Mouse (Mus musculus) forebrain, embryonic 16.5 days (tissue): ENCODE results near the gene Plch2. TPM values are rescaled to one million over a fixed set of nuclear protein-coding genes. Genes with fewer than 3 reads are reported as not detected.

Source experiments
- ATAC-seq: fragments of 200-750 bp; cut with Nextera tagmentation; 2 replicates; pipeline ENCODE4 v1.8.0; 2017; ENCODE audit warnings: mild to moderate bottlenecking, moderate library complexity
- H3K27ac ChIP-seq: fragments of 300-500 bp; sonication (generic); 2 replicates; pipeline ENCODE4 v1.5.1; 2014; ENCODE audit warnings: low read length, control low read depth
- H3K27me3 ChIP-seq: fragments of 300-500 bp; sonication (generic); replicated peaks from 2 replicates; pipeline ENCODE4 v1.6.1; 2014; ENCODE audit warnings: low read length; ENCODE audit not compliant: control insufficient read depth, insufficient read depth
- H3K36me3 ChIP-seq: fragments of 300-500 bp; sonication (generic); 2 replicates; pipeline ENCODE4 v1.6.1; 2014; ENCODE audit not compliant: control insufficient read depth, insufficient read depth
- H3K4me1 ChIP-seq: fragments of 300-500 bp; sonication (generic); replicated peaks from 2 replicates; pipeline ENCODE4 v1.6.1; 2014; ENCODE audit warnings: low read length; ENCODE audit not compliant: control insufficient read depth, insufficient read depth
- H3K4me2 ChIP-seq: fragments of 300-500 bp; sonication (generic); 2 replicates; pipeline ENCODE4 v1.6.1; 2014; ENCODE audit warnings: mild to moderate bottlenecking, low read length, control low read depth
- H3K4me3 ChIP-seq: fragments of 300-500 bp; sonication (generic); replicated peaks from 2 replicates; pipeline ENCODE4 v1.5.1; 2014; ENCODE audit warnings: mild to moderate bottlenecking, low read length, control low read depth
- H3K9ac ChIP-seq: fragments of 300-500 bp; sonication (generic); replicated peaks from 2 replicates; pipeline ENCODE4 v1.6.1; 2014; ENCODE audit warnings: low read depth, low read length, control low read depth
- H3K9me3 ChIP-seq: fragments of 300-500 bp; sonication (generic); 2 replicates; pipeline ENCODE4 v1.6.1; 2016; ENCODE audit warnings: low read length; ENCODE audit not compliant: control insufficient read depth
- WGBS: fragments of 180-500 bp; shearing (Covaris S2); extraction: QIAGEN DNeasy Blood & Tissue Kit; methylation state at CpG from one replicate; pipeline ENCODE4 v1.1.7; 2014; 5-methylcytosine and 5-hydroxymethylcytosine counted together
- polyA plus RNA-seq: library from polyadenylated mRNA; unstranded; fragments of >200 nt; fragmentation: Nextera tagmentation; extraction: Ambion mirVana; gene quantifications from 2 replicates; pipeline ENCODE4 v1.2.1, GENCODE M21; 2015

Gene Plch2
- polyA plus RNA-seq, 1 experiment from 2014 or later, result 14.1 TPM

- WGBS, result under 1% methylated on average over 47 of the region's 47 CpGs
- Histone ChIP-seq H3K4me1 (peaks cover 78% of the 10 kb centered on the region), H3K27me3 (no peaks in the 10 kb centered on the region), H3K36me3 (no peaks in the 10 kb centered on the region), H3K9ac (peak overlapping the region; percentile 79), H3K4me3 (peak overlapping the region; percentile 84), H3K9me3 (no peaks in the 10 kb centered on the region), H3K27ac (peak overlapping the region; percentile 96), H3K4me2 (peak overlapping the region; percentile 89)
- no peak for ATAC-seq
Observed at GRCm38 (mm10) chr4:154961226-154961738, 95.3 kb downstream of the Plch2 start.

GRCm38 (mm10) chr4:154960690-154961225, 95.8 kb downstream of the Plch2 start, which contains the start of gene Hes5:
Hes5 (plus strand) TSS chr4:154960923.
- H3K36me3 ChIP-seq, result no peaks in the 10 kb centered on the region
- no peaks in the 10 kb centered on the region for H3K9me3 ChIP-seq
- under 1% methylated on average over 65 of the region's 65 CpGs for WGBS
- peak within 1 kb of the TSS; percentile 96 for H3K27ac ChIP-seq
- H3K4me2 ChIP-seq, result peak within 1 kb of the TSS; percentile 89
- H3K9ac ChIP-seq, result peak within 1 kb of the TSS; percentile 79
- H3K27me3 ChIP-seq, result no peaks in the 10 kb centered on the region
- H3K4me1 ChIP-seq, result peaks cover 73% of the 10 kb centered on the region
- peak within 1 kb of the TSS; percentile 84 for H3K4me3 ChIP-seq
- ATAC-seq, result peak; percentile 54

- Histone ChIP-seq H3K9me3 (no peaks in the 10 kb centered on the region), H3K9ac (peak overlapping the region; percentile 79), H3K4me1 (peaks cover 67% of the 10 kb centered on the region), H3K27ac (peak overlapping the region; percentile 96; the same call in 1 of the 2 replicates), H3K27me3 (no peaks in the 10 kb centered on the region), H3K36me3 (no peaks in the 10 kb centered on the region), H3K4me2 (peak overlapping the region; percentile 89), H3K4me3 (peak overlapping the region; percentile 84)
- no peak; the same call in 1 of the 2 replicates for ATAC-seq
- WGBS, result 4% methylated on average over 20 of the region's 20 CpGs
Observed at GRCm38 (mm10) chr4:154960021-154960689, 96.4 kb downstream of the Plch2 start.

DNA sequence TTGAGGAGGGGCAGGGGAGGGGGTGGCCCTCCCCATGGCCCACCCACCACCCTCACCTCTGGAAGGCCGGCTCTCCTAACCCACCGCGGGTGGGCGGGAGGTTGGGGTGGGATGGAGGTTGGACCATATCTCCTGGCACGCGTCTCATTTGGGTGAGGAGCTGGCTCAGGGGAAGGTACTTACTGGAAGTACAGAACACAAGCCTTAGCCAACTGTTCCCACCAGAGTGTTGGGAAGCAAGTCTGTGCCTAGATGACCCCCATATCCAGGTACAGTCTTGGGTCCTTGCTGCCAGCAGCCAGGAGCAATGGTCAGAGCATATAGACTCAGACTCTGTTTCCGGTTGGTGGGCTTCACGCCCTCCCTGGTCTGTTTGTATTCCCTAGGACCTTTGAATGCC, 98.0 kb downstream of the Plch2 start:
- H3K9ac ChIP-seq, result no peak overlapping the region
- WGBS, result 2% methylated on average over 8 of the region's 8 CpGs
- no peaks in the 10 kb centered on the region for H3K27me3 ChIP-seq
- peak overlapping the region; percentile 34 for H3K27ac ChIP-seq
- ATAC-seq, result peak; percentile 11; the same call in 1 of the 2 replicates
- H3K9me3 ChIP-seq, result no peaks in the 10 kb centered on the region
- H3K4me1 ChIP-seq, result peaks cover 61% of the 10 kb centered on the region
- H3K4me3 ChIP-seq, result no peak overlapping the region
- H3K4me2 ChIP-seq, result peak overlapping the region; percentile 40
- no peaks in the 10 kb centered on the region for H3K36me3 ChIP-seq

- Histone ChIP-seq H3K9ac (0 out of 2 replicates have a peak overlapping the region, but pooled peaks have one; percentile 24), H3K4me2 (peak overlapping the region; percentile 40), H3K9me3 (no peaks in the 10 kb centered on the region), H3K4me3 (peak overlapping the region; percentile 2; the same call in 1 of the 2 replicates), H3K36me3 (no peaks in the 10 kb centered on the region), H3K27ac (peak overlapping the region; percentile 34), H3K4me1 (peaks cover 61% of the 10 kb centered on the region), H3K27me3 (no peaks in the 10 kb centered on the region)
- WGBS, result 1% methylated on average over 15 of the region's 15 CpGs
- peak; percentile 66 for ATAC-seq
Observed at GRCm38 (mm10) chr4:154958171-154958570, 98.4 kb downstream of the Plch2 start.

DNA sequence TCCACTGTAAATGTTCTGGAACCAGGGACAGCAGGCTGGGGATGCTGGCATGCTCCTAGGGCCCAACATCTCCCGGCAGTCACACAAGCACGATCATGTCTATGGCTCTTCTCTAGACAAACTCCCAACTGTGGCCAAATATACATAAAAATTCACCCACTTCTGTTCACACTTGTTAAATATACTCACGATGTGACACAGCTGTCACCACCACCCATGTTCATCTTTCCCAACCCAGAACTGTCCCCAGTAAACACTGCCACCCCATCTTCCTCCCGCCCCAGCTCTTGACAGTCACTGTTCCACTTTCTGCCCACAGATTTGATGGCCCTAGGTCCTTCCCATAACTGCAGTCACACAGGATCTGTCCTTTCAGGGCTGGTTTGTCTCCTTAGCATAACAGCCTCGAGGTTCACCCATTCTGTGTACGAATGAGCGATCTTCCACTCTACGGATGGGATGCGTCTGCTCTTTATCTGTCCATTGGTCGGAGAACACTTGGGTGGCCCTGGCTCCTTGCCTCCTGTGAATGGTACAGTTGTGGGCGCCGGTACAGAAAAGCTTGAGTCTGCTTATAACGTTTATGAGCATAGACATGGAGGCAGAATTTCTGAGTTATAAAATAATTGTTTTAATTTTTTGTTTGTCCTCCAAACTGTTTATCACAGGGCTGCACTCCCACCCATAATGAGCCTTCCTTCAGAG, 99.1 kb downstream of the Plch2 start:
- H3K9ac ChIP-seq, result no peak overlapping the region
- H3K4me2 ChIP-seq, result peak overlapping the region; percentile 40; the same call in 1 of the 2 replicates
- WGBS, result 29% methylated on average over 13 of the region's 13 CpGs
- H3K27ac ChIP-seq, result no peak overlapping the region
- H3K4me3 ChIP-seq, result no peak overlapping the region
- no peaks in the 10 kb centered on the region for H3K36me3 ChIP-seq
- ATAC-seq, result no peak
- no peaks in the 10 kb centered on the region for H3K9me3 ChIP-seq
- peaks cover 61% of the 10 kb centered on the region for H3K4me1 ChIP-seq
- no peaks in the 10 kb centered on the region for H3K27me3 ChIP-seq

GRCm38 (mm10) chr4:154956604-154957003, 100.0 kb downstream of the Plch2 start:
- no peak overlapping the region for H3K4me2 ChIP-seq
- no peak for ATAC-seq
- H3K4me3 ChIP-seq, result no peak overlapping the region
- no peak overlapping the region for H3K9ac ChIP-seq
- no peaks in the 10 kb centered on the region for H3K9me3 ChIP-seq
- H3K36me3 ChIP-seq, result no peaks in the 10 kb centered on the region
- no peak overlapping the region for H3K27ac ChIP-seq
- H3K27me3 ChIP-seq, result no peaks in the 10 kb centered on the region
- WGBS, result 44% methylated on average over 9 of the region's 9 CpGs
- peaks cover 55% of the 10 kb centered on the region for H3K4me1 ChIP-seq

GRCm38 (mm10) chr4:154952461-154953241, 103.9 kb downstream of the Plch2 start:
- no peaks in the 10 kb centered on the region for H3K27me3 ChIP-seq
- H3K27ac ChIP-seq, result no peak overlapping the region
- H3K9me3 ChIP-seq, result no peaks in the 10 kb centered on the region
- no peak overlapping the region; the same call in 1 of the 2 replicates for H3K9ac ChIP-seq
- H3K4me3 ChIP-seq, result no peak overlapping the region
- peak; percentile 34 for ATAC-seq
- H3K4me1 ChIP-seq, result peaks cover 38% of the 10 kb centered on the region
- under 1% methylated on average over 26 of the region's 26 CpGs for WGBS
- peak overlapping the region; percentile 33; the same call in 1 of the 2 replicates for H3K4me2 ChIP-seq
- H3K36me3 ChIP-seq, result no peaks in the 10 kb centered on the region
